Mouse (Mus musculus) heart, postnatal 36 days (tissue): ENCODE measurements around the gene Chst8. TPM values are rescaled to one million over a fixed set of nuclear protein-coding genes. Genes with fewer than 3 reads are reported as not detected.

Experiments used
- DNase-seq, 2 experiments: peaks; one replicate each; pipeline ENCODE4 v3.0.0; 2021 to 2022
- intact Hi-C: fragments of 180-260 bp; cut with DNase I; formaldehyde crosslinking; loops from one replicate; pipeline ENCODE4 v1.15.1; 2025
- total RNA-seq, 2 experiments: library from RNA; stranded (reverse); gene quantifications; 2 replicates each; pipeline ENCODE4 v1.2.3; 2021

Chst8 gene
- under 1 TPM in 1 of 2 experiments, not detected in 1; 0.24 TPM for total RNA-seq

DNA sequence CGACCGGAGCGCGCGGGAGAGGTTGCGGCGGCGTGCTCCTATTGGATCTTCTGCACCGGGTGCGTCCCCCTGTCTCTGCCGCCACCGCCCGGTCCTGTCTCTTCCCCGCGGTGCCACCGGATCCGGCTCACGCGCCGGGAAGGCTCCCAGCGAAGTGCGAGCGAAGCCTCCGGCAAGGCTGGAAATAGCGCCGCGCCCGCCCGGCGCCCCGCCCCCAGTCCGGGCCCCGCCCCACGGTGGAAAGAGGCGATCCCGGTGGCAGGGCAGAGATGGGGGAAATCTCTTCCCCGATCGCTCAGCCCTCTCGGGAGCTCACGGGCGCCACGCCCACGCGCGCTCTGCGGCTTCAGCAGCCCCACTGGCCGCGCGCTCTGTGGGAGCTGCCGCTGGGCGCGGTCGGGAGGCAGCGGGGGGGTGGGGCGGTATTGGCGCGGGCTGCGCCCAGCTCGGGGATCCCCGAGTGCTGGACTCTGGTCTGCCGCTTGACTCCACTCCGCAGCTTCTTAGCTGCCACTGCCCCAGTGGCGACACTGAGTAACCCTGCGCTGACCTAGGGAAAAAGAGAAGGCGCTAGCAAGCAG lies at the start of gene Chst8:
TSS of gene Chst8 (minus strand) at position 181 of the 581 bp plus-strand sequence.
- peak; percentile 71 to 76 for DNase-seq
- intact Hi-C loops = no loop called here

DNA sequence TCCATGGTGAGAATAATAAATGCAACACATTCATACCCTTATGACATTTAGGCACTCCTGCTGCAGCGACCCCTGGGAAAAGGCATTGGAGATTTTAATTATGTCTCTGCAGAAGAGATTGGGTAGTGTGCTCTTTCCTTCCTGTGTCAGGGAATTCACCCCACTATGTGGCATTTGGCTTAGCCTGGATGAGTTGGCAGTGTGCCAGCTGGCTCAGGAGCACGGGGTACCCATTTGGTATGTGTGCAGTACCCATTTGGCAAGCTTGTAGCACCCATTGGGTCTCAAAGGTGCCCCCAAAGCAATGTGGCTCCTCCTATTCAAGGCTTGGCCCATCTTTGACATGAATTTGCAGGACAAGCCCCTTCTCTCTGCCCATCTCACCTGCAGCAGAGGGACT lies 45.8 kb upstream of the Chst8 start:
- no peak for DNase-seq
- intact Hi-C loops = no loop called here

DNA sequence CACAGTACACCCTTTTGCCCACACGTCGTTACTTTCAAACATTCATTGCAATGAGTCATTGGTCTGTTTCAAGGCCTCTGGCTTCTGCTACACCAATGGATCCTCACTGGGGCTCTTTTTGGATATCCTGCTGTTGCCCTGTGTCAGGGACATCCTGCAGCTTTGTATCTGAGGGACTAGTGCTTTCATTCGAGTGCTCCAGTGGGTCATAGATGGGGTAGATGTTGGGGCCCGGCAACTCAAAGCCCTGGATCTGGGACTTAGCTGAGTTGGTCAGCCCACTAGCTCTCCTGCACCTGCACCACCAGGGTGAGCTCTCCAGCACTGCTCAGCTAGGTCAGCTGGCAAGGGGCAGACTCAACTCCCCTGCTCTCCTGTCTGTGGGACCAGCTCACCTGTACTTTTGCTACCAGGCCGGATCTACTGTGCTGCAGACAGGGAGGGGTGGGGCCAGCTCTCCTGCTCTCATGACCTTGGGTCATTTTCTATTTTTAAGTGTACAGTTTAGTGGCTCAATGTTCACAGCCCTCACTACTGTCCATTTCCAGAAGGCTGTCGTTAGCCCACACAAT lies 42.4 kb upstream of the Chst8 start:
- DNase-seq = no peak
- intact Hi-C loops = no loop called here

DNA sequence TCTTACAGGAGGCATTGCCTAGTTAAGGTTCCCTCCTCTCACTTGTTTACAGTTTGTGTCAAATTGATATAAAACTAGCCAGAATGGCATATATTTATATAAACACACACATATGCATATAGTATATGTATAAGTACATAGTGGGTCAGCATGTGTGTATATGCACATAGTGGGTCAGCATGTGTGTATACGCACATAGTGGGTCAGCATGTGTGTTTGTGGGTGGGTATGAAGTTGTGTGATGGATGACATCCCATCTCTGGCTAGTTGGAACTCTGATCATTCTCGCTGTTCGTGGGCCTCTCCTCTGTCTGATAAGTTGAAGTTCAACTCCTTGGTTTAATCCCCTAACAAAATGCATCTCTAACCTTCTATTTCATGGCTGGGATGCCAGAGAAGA lies 40.9 kb upstream of the Chst8 start:
- intact Hi-C loops = no loop called here
- DNase-seq = no peak

DNA sequence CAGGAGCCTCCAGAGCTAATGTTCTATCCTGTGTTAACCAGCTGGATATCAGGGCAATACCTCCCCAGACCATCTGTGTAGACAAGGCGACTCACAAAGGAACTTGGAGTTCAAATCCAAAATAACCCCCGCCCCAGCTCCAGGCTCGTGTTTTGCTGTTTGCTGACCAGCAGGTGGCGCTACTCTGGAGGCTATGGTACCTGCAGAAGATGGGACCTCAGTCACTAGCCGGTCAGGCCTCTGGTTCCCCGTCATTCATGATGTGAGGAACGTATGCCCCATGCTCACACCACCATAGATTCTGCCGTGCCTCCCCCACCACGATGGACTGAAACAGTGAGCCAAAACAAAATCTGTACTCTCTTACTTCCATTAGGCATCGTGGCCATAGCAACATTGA lies 37.1 kb upstream of the Chst8 start:
- peak; percentile 11 to 20 for DNase-seq
- intact Hi-C loops = loop anchor here (5.0 kb wide), 1 partner anchor 323 kb away; no protein-coding TSS in a partner anchor

DNA sequence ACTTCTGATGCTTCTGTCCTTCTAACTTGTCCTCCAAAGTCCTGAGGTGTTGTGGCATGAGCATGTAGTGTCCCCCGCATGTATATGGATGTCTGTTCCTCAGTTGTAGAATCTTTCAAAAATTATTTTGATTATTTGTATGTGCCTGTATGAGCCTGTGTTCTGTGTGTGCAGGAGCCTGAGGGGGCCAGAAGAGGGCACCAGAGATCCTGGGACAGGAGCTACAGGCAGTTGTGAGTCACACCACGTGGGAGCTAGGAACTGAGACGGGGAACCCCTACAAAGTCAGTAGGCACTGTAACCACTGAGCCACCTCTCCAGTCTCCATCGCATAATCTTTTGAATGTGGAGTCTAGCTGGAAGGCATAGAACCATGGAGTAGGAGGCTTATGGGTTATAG lies 36.3 kb upstream of the Chst8 start:
- DNase-seq = no peak
- intact Hi-C loops = loop anchor here (5.0 kb wide), 1 partner anchor 323 kb away; no protein-coding TSS in a partner anchor

DNA sequence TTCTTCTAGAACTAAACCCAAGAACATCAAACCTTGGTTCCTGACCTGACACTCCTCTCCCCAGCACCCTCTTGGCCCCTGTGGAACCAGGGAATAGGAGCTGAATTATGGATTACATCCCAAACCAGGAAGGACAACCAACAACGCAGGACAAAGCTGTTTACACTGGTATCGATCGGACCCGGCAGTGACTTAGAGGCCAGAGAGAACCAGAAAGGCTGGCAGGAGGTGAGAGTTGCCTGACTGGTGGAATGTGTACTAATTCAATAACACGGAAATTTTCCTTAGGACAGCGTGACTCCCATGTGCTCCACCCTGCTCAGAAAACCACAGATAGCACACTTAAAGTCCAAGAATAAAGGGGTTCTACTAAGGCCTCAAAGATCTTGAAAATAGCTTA lies 35.4 kb upstream of the Chst8 start:
- intact Hi-C loops = loop anchor here (5.0 kb wide), 1 partner anchor 324 kb away; no protein-coding TSS in a partner anchor
- DNase-seq = no peak

DNA sequence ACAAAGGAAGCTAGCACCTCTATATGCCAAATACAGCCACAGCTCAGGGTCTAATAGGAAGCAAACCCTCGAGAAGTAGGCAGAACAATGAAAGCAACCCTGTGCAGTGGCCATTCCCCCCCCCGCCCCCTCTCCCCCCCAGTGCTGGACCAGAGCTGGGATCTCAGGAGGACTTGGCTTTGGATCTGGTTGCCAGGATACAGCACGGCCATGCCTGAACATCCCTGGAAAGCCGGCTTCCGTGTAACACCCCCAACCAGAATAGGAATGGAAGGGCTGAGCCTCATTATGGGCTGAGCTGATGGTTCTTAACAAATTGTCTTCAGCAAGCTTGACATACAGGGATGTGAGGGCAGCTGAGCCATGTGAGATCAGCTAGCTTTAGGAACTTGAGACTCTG lies 34.9 kb upstream of the Chst8 start:
- DNase-seq = no peak
- intact Hi-C loops = loop anchor here (5.0 kb wide), 1 partner anchor 325 kb away; no protein-coding TSS in a partner anchor

DNA sequence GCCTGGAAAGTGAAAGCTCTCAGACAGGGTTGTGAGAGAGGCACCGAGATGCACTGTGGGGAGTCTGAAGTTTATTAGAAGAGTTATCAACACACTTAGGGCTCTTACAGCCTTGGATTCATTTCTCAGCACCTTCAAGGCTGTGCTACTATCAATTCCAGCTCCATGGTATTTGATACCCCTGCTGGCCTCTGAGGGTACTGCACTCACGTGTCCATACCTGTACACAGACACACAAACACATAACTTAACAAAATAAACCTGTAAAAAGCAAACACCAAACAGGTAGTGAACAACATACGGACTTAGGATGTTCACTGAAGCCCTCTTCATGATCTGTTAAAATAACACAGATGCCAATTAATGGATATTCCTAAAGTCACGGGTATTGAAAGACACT lies 26.2 kb upstream of the Chst8 start:
- DNase-seq = no peak
- intact Hi-C loops = no loop called here

DNA sequence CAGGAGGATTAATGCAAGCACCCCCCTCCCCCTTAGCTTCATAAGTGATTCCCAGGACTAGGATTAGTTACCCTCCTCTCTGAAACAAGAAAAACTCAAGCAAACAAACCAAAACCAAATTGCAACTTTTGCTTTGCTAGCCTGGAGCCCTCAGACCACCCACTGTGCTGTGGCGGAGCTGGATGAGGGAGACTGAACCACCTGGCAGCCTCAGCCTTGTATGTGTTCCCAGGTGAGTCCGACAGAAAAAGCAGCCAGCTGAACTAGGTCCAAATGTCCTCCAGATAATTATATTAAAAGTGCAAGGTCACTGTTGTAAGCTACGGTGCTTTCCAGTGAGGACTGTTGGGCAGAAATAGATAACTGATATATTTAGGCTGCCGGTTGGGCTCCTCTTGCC lies 25.7 kb upstream of the Chst8 start:
- peak; percentile 4 to 6 for DNase-seq
- intact Hi-C loops = no loop called here

DNA sequence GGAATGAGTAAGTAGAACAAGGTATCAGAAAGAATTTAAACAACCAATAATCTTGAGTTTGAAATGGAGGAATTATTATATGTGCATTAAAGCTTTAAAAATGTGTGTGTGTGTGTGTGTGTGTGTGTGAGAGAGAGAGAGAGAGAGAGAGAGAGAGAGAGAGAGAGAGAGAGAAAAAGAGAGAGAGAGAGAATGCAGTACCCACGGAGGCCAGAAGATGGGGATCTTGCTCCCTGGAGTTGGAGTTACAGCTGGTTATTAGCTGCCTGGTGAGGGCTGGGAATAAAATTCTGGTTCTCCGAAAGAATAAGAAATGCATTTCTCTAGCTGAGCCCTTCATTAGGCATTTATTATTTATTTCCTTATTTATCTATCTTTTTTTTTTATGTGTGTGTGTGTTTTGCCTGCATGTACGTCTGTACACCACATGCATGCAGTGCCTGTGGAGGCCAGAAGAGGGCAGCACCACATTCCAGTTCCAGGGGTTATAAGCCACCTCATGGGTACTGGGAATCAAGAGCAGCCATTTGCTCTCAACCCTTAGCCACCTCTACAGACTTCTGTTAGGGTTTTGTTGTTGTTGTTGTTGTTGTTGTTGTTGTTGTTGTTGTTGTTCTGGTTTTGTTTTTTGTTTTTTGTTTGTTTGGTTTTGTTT lies 13.9 kb upstream of the Chst8 start:
- intact Hi-C loops = no loop called here
- DNase-seq = no peak

DNA sequence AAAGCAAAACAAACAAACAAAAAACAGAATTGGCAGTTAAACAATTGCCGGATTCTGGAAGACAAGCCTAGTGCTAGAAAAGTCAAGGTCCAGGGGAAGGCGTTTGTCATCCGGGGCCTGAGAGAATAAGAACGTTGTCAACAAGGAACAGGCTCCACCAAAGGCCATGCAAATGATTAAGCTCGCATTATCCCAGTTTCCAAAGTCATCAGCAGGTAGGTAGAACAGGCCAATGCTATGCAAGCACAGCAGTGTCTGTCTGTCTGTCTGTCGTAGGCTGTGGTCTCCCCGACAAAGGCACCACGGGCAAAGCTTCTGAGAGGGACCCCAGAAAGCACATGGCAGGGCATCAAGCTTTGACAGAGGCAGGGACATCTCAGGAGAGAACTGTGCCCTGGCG lies 9.1 kb upstream of the Chst8 start:
- intact Hi-C loops = no loop called here
- no peak for DNase-seq

DNA sequence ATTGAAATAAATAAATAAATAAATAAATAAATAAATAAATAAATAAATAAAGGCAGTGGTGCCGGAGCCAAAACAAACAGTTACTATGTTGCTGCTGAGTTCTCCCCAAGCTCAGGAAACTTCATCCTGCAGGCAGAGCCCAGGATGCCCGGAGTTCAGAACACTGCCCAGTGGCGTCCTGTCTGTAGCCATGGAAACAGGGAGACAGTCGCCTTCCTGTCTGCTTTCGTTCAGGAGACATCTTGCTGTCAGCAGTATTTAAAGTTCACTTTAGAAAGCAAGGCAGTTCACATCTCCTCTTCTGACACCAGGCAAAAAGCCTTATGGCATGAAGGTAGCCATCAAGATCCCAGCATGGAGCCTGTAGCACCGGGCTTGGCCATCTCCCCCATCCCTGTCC lies 8.0 kb upstream of the Chst8 start:
- intact Hi-C loops = no loop called here

DNA sequence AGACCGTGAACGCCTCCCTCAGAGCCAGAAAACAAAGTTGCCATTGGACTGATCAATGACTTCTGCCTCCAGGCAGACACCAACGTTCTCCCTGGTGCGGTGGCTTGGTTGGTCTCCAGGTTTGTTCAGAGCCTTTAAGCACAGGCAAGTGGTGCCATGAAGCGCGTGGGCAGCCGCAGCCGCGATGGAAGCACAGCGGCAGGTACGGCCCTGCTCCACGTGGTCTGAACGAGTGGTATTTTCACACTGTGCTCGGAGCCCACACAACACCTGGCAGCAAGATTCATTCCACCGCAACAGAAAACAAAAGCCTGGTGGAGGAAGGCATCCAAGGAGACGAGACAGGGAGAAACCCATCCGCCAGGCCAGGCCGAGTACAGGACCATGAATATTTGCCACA lies 7.3 kb upstream of the Chst8 start:
- intact Hi-C loops = no loop called here
- no peak for DNase-seq

More for the DNA sequence above, 8.0 kb upstream of the Chst8 start:
- DNase-seq = no peak

DNA sequence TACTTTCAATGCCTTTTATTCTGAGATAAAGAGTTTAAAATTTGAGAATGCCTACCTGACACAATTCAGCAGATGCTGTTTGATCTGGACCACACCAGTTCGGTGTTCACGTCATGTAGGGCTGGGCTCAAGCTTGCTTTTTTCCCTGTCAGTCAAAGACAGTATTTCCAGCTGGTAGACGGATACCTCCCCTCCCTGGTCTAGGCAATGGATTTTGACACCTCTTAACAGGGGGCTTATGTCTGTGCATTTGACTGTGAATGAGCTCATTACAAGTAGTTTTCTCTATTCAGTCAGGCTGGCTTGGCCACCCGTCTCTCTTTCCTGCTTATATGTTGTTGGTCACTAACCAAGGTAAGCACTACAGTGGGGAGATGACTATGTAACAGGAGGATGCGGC lies 6.1 kb upstream of the Chst8 start:
- no peak for DNase-seq
- intact Hi-C loops = no loop called here

DNA sequence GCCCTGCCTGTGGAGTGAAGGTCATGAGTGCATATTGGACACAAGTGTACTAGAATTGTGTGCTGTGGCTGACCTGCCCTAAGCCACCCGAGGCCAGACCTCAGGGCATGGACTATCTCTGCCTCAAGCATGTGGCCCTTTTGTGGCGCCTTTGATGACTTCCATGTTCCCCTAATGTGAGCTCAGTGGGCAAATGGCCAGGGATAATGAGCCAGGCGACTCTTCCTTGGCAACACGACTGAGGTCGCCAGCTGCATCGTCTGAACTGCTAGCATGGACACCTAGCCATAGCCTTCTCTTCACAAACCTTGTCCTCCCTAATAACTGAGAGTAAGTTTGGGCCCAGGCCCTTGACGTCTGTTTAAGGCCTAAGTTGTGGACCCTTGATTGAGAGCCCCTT lies 4.5 kb upstream of the Chst8 start:
- intact Hi-C loops = no loop called here
- no peak for DNase-seq

DNA sequence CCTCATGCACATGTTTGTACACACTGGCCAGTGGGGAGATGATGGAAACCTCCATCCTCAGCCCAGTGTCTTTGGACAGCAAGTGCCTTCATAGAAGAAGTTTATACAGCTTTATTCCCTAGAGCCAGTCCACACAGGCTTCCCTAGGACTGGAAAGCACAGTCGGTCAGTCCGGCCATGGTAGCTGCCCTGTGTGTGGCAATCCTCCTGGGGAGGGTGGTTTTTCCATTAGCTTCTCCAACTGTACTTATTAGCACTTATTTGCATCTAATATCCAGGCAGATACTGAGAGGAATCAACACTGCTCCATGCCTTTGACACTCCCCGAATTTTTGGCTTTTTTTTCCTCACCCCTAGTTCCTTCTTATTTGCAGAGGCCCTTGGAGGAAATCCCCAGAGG lies 2.3 kb upstream of the Chst8 start:
- intact Hi-C loops = no loop called here
- DNase-seq = no peak

DNA sequence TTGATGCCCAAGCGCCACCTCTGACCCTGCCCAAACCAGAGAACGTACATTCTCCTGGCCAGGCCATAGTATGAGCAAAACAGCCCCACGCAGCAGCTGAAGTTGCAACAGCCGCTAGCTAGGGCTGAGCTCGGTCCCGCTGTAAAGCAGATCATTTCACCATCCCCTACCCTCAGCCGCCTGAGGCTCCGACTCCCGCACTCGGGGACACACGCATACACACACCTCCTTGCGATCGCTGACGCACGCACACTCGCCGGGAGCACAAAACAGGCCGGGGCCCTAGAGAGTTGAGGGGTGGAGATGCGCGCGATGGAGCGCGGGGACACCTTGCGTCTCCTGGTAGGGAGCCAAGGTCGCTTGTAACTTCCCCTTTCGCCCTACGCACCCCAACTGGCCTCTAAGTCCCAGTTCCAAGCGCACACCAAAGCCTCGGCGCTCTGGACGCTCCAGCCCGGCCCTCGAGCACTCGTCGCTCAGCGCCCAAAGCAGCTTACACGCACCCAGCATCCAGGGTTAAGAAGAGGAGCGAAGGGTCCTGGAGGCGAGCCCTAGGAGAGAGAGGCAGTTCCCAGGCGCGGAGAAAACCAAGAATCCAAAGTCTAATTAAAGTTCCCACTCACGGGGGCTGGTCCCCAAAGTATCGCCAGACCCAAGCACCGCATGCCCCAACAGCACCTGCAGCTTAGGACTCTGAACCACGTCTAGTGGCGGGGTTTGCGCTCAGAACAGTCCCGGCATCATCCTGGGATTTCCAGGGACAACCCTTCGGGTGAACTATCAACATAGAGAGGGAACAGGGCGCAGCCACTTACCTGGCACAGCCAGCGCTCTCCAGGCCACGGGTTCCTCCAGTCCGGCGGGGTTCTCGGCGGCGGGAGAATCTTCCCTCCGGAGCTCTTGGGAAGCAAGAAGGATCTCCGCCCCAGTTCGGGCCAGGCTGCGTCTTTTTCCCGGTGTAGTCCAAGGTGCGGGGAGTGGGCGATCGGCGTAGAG lies 682 bp downstream of the Chst8 start:
- intact Hi-C loops = no loop called here
- DNase-seq = peak; percentile 3 to 13

DNA sequence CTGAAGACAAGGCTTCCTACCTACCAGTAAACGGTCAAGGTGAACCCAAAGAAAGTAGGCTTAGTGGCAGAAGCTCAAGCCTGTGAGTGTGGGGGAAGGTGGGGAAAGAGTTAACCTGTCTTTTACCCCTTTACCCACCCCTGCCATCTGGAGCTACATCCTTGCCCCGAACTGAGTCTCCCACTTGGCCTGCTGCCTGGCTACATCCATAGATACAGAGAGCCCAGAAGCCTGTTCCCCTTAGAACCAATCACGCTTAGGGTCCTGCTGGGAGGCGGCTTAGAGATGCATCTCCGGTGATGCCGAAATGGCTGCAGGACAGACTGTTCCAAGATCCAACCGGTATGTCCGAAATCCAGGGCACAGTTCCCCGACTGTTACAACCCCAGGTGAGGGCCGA lies 1.5 kb downstream of the Chst8 start:
- intact Hi-C loops = no loop called here
- no peak for DNase-seq

DNA sequence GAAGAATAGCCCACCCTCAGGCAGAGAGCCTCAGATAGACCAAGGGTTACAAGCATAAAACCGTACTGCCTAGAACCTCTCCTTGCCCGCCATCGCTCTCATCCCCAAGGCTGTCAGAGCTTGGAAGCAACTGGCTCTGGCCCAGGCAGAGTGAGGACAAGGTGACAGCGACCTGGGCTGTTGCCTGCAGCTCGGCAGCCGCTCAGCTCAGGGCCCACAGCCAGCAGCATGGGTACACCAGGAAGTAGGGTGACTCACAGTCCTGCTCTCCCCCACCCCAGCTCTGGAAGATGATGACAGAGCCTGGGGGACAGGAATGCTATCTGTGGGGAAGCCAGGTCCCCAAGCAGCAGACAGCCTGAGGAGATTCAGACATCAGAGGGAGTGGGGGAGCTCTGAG lies 6.2 kb downstream of the Chst8 start:
- intact Hi-C loops = no loop called here
- DNase-seq = peak; percentile 55 to 62

DNA sequence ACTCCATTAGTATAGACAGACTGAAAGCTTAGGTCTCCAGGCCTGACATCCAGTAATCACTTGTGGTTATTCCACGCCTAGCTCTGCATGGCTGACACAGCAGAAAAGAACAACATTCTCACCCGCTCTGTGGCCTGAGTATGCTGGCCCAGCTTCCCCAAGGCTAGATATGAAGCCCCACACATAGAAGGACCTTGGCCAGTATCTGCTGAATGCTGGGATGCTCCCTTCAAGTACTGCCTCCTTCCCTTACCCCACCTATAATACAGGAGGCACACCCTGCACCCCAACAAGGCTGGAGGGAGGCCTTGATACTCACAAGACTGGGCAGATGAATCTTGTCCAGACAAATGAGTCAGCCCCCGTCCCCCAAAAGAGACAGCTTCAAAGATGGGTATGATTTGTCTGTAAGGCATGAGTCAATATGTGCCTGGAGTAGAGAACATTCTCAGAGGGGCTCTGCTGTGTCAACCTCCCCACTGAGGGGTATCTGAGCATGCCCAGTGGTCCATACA lies 6.8 kb downstream of the Chst8 start:
- DNase-seq = no peak
- intact Hi-C loops = no loop called here
